ENCODE assay signal across 29 mouse cellular contexts in the genomic region with DNA sequence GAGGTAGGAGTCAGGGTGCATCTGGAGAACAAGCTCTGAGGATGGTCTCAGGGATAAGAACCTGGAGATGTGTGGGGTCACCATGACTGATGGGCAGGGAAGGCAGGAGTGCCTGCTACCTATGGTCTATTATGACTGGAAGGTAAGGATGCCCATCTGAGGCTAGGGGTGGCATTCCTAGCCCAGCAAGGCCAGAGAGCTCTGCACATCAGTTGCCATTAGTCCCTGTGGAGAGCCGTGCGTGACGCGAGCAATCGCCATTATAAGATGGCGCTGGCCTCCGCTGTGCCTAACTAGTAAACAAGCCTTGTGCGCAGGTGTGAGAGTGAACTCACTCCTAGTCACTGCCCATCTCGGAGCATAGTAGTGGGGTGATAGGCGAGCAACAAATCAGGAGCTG. TPM values are rescaled to one million over a fixed set of nuclear protein-coding genes. Genes with fewer than 3 reads are reported as not detected.
DNase-seq lines count a peak whose midpoint lies in the region; ATAC-seq and TF ChIP-seq lines count a peak whose summit lies in the region.
"Had no signal": no experiment of that assay in that cellular context is flagged by ENCODE, and none has a peak within 500 bp of the region (broad histone marks: within the 10 kb centered on the region; RNA-seq: fewer than 3 reads in every experiment).

No protein-coding gene starts in this region.

- H3K27ac ChIP-seq in kidney, adult 2 months (ENCODE audit: insufficient read depth, low read depth, low read length) = peak overlapping the region; percentile 97
- peak overlapping the region; percentile 97 for H3K27ac ChIP-seq in kidney, embryonic 16.5 days (ENCODE audit: low read length)
- H3K27ac ChIP-seq: embryonic facial prominence, embryonic 13.5 days; forebrain, embryonic 12.5 days; forebrain, embryonic 15.5 days; heart, embryonic 15.5 days; hindbrain, embryonic 10.5 days; hindbrain, embryonic 13.5 days had no signal

- no peaks in the 10 kb centered on the region for H3K36me3 ChIP-seq in kidney, adult 2 months (ENCODE audit: control insufficient read depth, insufficient read depth, low read length)
- no peaks in the 10 kb centered on the region for H3K36me3 ChIP-seq in kidney, embryonic 16.5 days (ENCODE audit: insufficient read depth, low read length)
- H3K36me3 ChIP-seq: embryonic facial prominence, embryonic 10.5 days; embryonic facial prominence, embryonic 13.5 days; forebrain, embryonic 12.5 days; forebrain, embryonic 15.5 days; heart, embryonic 12.5 days; heart, embryonic 15.5 days; hindbrain, embryonic 10.5 days; hindbrain, embryonic 13.5 days had no signal

- peak overlapping the region; percentile 11; the same call in 1 of the 2 replicates for H3K4me2 ChIP-seq in kidney, embryonic 16.5 days (replicated peaks; ENCODE audit: low read depth, low read length)
- H3K4me2 ChIP-seq: embryonic facial prominence, embryonic 13.5 days; forebrain, embryonic 12.5 days; forebrain, embryonic 15.5 days; heart, embryonic 12.5 days; heart, embryonic 15.5 days; hindbrain, embryonic 13.5 days had no signal

- no peaks in the 10 kb centered on the region for H3K27me3 ChIP-seq in kidney, adult 2 months (replicated peaks; ENCODE audit: control insufficient read depth, insufficient read depth, low read length)
- no peaks in the 10 kb centered on the region for H3K27me3 ChIP-seq in kidney, embryonic 16.5 days (ENCODE audit: insufficient read depth, low read length)
- H3K27me3 ChIP-seq: embryonic facial prominence, embryonic 13.5 days; forebrain, embryonic 12.5 days; forebrain, embryonic 15.5 days; heart, embryonic 12.5 days; heart, embryonic 15.5 days; hindbrain, embryonic 13.5 days; Patski had no signal

- no peak for DNase-seq in kidney, adult 2 months
- no peak for DNase-seq in kidney, postnatal 14 days
- DNase-seq in A20 (ENCODE audit: low read depth, low spot score) (peak; percentile 90), R1 (ENCODE audit: low read depth, low spot score) (peak; percentile 33)
- DNase-seq in left cerebral cortex, adult 9 months (ENCODE audit: low spot score in 2 of 2) = no peak
- no peak for DNase-seq in embryo, embryonic 10.5 days (ENCODE audit: low spot score)
- no peak for DNase-seq in Muller cell, postnatal 12 days (ENCODE audit: inconsistent ontology term)
- DNase-seq: adrenal gland, adult 2 months; adrenal gland, postnatal 14 days; cerebellum, adult 11 months; cerebellum, adult 8-10 months; cerebellum, postnatal 10 days; embryo, embryonic 11 days; gastrocnemius, postnatal 25 days; heart, adult 18-20 months; heart, postnatal 10 days; heart, postnatal 36 days had no signal

- TF ChIP-seq POLR2A in kidney, adult 2 months (IDR thresholded peaks at IDR 0.05; ENCODE audit: low read depth, low read length) = no peak

- no peak for TF ChIP-seq CTCF in kidney, adult 2 months (conservative IDR thresholded peaks at IDR 0.05; ENCODE audit: insufficient read depth, insufficient read length, low read depth, low read length)

- peak overlapping the region; percentile 21; the same call in 1 of the 2 replicates for H3K4me3 ChIP-seq in kidney, adult 2 months (ENCODE audit: insufficient read depth, low read depth, low read length)
- H3K4me3 ChIP-seq in kidney, embryonic 16.5 days (ENCODE audit: low read length) = no peak overlapping the region
- H3K4me3 ChIP-seq: embryonic facial prominence, embryonic 10.5 days; embryonic facial prominence, embryonic 13.5 days; erythroblast, embryonic 14.5 days; forebrain, embryonic 12.5 days; forebrain, embryonic 15.5 days; heart, embryonic 12.5 days; heart, embryonic 15.5 days; hindbrain, embryonic 10.5 days; hindbrain, embryonic 13.5 days had no signal

- peaks cover 50% of the 10 kb centered on the region for H3K4me1 ChIP-seq in kidney, adult 2 months (ENCODE audit: control insufficient read depth, insufficient read depth, low read length)
- peaks cover 17% of the 10 kb centered on the region for H3K4me1 ChIP-seq in kidney, embryonic 16.5 days (ENCODE audit: insufficient read depth, low read length)
- H3K4me1 ChIP-seq: embryonic facial prominence, embryonic 13.5 days; forebrain, embryonic 12.5 days; forebrain, embryonic 15.5 days; heart, embryonic 15.5 days; hindbrain, embryonic 10.5 days; hindbrain, embryonic 13.5 days had no signal

- H3K9me3 ChIP-seq in kidney, embryonic 16.5 days (ENCODE audit: low read length) = peaks cover 3% of the 10 kb centered on the region; the same call in 1 of the 2 replicates
- H3K9me3 ChIP-seq: embryonic facial prominence, embryonic 13.5 days; forebrain, embryonic 12.5 days; forebrain, embryonic 15.5 days; heart, embryonic 15.5 days had no signal

- H3K9ac ChIP-seq in kidney, embryonic 16.5 days (replicated peaks; ENCODE audit: low read length) = no peak overlapping the region
- H3K9ac ChIP-seq: embryonic facial prominence, embryonic 13.5 days; forebrain, embryonic 12.5 days; forebrain, embryonic 15.5 days; heart, embryonic 12.5 days; heart, embryonic 15.5 days; hindbrain, embryonic 13.5 days had no signal

- 87% methylated on average over 10 of the region's 10 CpGs for WGBS in kidney, adult 2 months
- WGBS in kidney, embryonic 16.5 days = 92% methylated on average over 10 of the region's 10 CpGs

- no peak for ATAC-seq in kidney, embryonic 16.5 days (ENCODE audit: low FRiP score, low TSS enrichment)
- ATAC-seq: forebrain, embryonic 15.5 days; hindbrain, embryonic 16.5 days had no signal

RNA-seq across cellular contexts. Expression of gene Dnase1, which starts 6.2 kb away (rescaled TPM):
- 2,240 and 2,440 TPM in 2 replicates for polyA plus RNA-seq in kidney, adult 2 months (2012; rRNA removed)
- polyA plus RNA-seq in kidney, embryonic 16.5 days (2015; fragmentation: Nextera tagmentation; extraction: Ambion mirVana) = 6.5 and 7.8 TPM in 2 replicates
- polyA plus RNA-seq: adrenal gland, adult 2 months; erythroblast, embryonic 14.5 days had no signal

RNA-seq across cellular contexts. Expression of gene Slx4, which starts 26.9 kb away (rescaled TPM):
- 36.0 and 41.0 TPM in 2 replicates for polyA plus RNA-seq in kidney, adult 2 months (2012; rRNA removed)
- polyA plus RNA-seq in kidney, embryonic 16.5 days (2015; fragmentation: Nextera tagmentation; extraction: Ambion mirVana) = 21.6 and 25.8 TPM in 2 replicates

RNA-seq across cellular contexts. Expression of gene Trap1, which starts 47.1 kb away (rescaled TPM):
- 225 and 226 TPM in 2 replicates for polyA plus RNA-seq in kidney, adult 2 months (2012; rRNA removed)
- 126 and 128 TPM in 2 replicates for polyA plus RNA-seq in kidney, embryonic 16.5 days (2015; fragmentation: Nextera tagmentation; extraction: Ambion mirVana)

RNA-seq across cellular contexts. Expression of gene Nlrc3, which starts 54.1 kb away (rescaled TPM):
- polyA plus RNA-seq in kidney, adult 2 months (2012; rRNA removed) = 3.8 and 4.0 TPM in 2 replicates
- polyA plus RNA-seq in kidney, embryonic 16.5 days (2015; fragmentation: Nextera tagmentation; extraction: Ambion mirVana) = 2.7 and 2.9 TPM in 2 replicates
- polyA plus RNA-seq: erythroblast, embryonic 14.5 days had no signal

Comparison
In these comparisons a context has a peak if more than half of its experiments do, and no peak if none do; other contexts are left out.
1. RNA of gene Dnase1, which starts 6.2 kb away (polyA plus RNA-seq): 2,240 to 2,440 TPM in kidney, adult 2 months; 6.5 to 7.8 TPM in kidney, embryonic 16.5 days; every median in the first group is over 100 times any median in the second.
2. DNase-seq: peak in A20 (single experiment) and R1 (single experiment); none in kidney, adult 2 months (single experiment), kidney, postnatal 14 days (single experiment), left cerebral cortex, adult 9 months (0 of 2), embryo, embryonic 10.5 days (single experiment) and Muller cell, postnatal 12 days (single experiment).